Mouse (Mus musculus): ENCODE data around the gene Nfu1. TPM values are rescaled to one million over a fixed set of nuclear protein-coding genes. Genes with fewer than 3 reads are reported as not detected.

Nfu1 gene
- 100 to 1,000 TPM; 125 to 144 (median 141) TPM for polyA plus RNA-seq (2017; shearing (Covaris generic))

- ATAC-seq: no peak
These were observed at the start of gene Nfu1 for GRCm38 (mm10) chr6:87008887-87009286. Gene Nfu1, plus strand, starts transcription at chr6:87009236.

- ATAC-seq: no peak
These were observed 44.9 kb upstream of the Nfu1 start for GRCm38 (mm10) chr6:86963987-86964685.

DNA sequence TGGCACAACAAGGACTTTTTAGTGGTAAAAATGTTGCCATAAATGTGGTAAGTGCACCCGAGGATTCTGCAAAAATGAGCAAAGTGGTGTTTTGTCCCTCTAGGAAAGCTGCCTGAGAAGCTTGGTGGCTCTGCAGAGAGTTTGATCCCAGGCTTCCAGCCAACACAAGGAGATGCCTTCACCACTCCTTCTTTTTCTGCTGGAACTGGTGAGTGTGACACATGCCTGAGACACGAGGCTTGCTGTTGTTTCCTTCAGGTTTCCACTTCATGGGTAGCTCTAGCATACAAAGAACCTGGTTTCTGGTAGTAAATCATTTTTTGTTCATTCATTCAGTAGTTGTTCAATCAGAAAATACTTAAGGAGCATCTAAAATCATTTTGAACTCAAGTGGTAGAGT lies 41.9 kb upstream of the Nfu1 start:
- ATAC-seq: no peak

GRCm38 (mm10) chr6:86973956-86974355 lies 35.1 kb upstream of the Nfu1 start:
- no peak for ATAC-seq

DNA sequence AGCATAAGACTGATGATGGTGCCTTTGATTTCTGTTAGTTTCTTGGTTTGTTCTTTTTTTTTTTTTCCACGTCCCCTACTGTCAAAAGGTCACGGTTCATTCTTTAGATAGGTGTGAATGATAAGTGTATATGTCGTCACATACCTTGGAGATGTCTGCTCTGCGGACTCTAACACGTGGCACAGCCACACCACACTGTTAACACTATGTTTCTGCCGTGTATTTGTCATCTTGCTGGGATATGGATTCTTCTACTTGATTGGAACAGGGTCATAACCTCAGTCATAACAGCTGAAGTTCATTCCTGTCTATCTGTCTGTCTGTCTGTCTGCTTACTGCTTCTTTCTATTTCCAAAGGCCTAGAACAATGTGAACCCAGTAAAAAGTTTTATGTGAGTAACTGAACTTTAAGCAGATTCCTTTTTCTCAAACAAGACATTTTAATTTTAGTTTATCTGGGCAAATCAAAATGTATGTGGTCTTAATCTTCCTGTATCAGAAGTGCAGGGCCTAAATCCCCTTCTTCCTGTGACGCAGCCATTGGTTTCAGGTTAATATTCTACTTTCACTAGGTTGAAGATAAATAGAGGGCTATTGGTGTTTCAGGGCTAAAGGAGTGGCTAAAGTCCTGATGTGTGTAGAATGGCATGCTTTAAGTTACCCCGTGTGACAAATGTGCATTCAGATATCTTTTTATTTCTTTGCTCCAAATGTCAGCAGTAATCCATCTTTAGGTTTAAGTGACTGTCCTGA lies 30.7 kb upstream of the Nfu1 start:
- no peak for ATAC-seq

DNA sequence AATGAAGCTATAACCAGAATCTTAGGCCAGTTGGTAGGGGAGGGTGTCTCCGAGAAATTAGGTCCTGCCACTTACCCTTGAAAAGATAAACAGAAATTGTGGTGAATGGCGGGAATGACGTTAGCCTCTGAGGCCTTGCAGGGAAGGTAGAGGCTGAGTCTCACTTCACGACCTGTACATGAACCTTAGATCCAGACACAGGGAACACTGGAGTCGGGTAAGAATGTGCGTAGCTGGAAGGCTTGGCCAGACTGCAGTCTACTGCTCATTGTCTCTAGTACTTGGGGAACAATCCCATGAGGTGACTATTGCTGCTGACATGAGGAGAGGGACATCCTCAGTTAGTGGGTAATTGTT lies 30.1 kb upstream of the Nfu1 start:
- ATAC-seq: no peak

- no peak for ATAC-seq
These were observed 27.8 kb upstream of the Nfu1 start for GRCm38 (mm10) chr6:86981206-86981605.

DNA sequence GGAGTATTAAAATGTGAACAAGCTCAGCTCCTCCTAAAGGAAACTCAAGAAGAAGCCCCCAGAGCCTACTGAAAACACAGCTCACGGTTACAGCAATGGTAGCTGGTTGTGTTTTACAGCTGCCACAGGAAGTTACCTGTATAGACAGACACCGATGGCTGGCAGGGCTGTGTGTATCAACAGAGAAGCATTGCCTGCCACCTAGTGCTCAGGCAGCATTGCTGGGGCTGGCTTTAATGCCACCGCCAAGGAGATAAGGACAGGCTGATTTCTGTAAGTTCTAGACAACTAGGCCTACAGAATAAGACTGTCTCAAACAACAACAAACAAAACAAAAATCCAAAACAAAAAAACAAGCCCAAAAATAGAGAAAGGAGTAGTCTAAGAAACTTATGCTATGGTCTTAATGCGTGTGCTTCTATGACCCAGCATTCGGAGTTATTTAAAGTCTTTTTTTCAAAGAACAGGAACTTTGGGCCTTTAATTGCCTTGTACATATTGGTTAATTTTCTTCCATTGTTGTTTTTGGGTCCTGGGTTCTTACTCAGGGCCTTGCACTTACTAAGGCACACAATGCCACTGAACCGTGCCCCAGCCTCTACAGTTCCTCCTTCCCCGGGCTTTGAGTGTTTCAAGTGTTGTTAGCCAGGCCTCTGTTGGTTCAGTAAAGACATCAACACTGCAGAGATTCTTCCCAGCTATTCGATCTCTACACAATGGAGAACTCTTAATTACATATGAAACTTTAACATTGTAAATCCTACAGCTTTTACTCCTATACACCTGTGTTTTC lies 23.5 kb upstream of the Nfu1 start:
- no peak for ATAC-seq

DNA sequence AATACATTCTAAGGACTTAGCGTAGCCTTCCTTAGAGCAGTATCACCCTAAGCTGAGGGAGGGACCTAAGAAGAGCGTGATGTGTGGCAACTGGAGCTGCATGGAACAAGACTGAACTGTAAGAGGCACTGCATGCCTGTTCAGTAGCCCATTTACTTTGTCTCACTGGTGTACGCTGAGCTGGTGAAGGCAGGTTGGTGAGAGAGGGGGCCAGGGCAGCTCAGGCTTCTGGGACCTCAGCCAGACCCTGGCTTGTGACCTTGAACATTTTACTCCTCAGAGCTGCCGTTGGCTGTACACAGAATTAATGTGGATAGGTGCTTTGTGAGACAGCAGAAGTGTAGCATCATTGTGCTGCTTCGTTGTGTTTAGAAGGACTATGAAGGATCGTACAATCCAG lies 19.5 kb upstream of the Nfu1 start:
- no peak for ATAC-seq

DNA sequence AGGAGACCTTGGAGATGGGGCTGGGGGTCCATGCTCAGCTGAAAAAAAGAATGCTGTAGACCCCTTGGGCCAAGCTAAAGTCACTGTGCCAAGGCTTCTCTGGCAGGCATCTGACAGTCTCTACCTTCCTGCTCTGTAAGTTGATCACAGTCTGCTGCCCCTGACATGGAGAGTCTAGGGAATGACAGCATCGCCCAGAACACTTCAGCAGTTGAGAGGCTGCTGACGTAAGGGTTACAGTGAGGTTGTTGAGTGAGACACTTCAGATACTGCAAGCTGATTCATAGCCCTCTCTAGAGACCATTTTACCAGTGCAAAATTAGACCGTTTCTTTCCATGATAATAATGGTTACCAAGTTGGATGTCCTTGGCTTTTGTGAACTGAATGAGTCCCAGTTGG lies 18.0 kb upstream of the Nfu1 start:
- ATAC-seq: no peak

DNA sequence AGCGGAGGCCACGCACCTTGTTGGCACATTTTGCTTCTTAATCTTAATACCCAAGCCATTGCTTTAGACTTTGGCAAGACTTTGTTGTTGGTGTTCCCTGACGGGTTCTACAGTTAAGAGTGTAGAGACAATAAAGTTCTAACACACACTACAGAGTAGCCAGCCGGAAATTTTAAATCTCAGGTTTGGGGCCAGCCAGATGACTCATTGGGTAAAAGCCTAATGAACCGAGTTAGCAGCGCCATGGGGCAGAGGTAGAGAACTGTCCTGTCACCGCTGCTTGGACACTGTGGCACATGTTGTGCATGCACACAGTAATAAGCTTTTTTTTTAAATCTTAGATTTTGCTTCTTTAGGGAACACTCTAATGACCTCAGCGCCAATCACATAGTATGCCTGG lies 16.7 kb upstream of the Nfu1 start:
- no peak for ATAC-seq

GRCm38 (mm10) chr6:86994254-86994653 lies 14.8 kb upstream of the Nfu1 start:
- ATAC-seq: no peak

DNA sequence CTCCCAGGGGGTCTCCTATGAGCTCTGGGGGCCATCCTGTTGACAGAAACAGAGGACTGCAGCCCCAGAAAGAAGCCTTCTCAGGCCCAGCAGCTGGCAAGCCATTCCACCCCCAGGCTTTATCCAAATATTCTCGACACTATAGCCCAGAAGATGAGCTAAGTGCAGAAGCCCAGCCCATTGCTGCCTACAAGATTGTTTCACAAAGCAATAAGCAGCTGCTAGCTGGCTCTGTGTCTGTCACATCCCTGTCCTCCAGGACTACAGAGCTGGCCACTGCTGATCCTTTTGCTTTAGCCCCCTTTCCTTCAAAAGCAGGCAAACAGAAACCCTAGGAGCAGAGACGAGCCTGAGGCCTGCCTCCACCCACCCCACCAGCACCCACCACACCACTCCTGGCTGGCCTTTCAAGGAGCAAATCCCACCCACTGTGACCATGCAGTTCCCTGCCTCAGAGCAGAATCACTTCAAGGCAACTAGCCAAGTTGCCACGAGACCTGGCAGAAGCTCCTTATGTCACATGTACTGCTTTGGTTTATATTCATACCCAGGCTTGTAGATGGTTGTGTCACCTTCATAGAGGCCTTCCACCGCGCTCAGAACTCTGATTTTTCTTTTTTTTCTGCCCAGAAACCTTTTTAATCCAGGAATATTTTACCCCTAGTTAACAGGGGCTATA lies 12.3 kb upstream of the Nfu1 start:
- ATAC-seq: no peak

DNA sequence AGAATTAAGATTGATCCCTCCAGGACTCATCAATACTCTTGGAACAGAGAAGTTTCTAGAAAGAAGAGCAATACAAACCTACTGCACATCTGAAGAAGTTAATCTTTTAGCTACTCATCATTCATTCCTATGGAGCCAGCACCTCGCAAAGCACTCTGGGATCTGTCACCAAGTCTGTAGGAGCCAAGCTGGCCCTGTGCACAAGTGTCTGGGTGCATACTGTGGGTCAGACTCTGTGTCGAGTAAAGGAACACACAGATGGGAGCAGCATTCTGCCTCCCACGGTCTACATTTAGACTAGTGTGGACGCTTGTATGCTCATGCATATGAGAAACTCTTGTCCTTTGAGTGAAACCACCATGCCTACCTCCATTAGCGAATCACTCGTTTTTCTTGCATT lies 11.7 kb upstream of the Nfu1 start:
- no peak for ATAC-seq

DNA sequence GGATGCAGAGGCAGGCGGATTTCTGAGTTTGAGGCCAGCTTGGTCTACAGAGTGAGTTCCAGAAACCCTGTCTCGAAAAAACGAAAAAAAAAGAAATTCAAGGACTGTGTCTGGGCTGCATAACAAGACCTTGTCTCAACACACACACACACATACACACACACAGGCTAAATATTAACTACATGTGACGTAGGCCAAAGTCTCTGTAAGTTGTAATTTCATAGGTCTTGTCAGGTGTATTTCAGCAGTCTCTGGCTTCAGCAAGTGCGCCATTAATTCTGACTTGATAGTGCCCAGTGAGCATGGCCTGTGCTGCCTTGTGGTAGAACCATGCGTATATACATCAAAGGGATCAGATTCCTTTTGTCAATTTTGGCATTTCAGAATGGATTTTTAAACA lies 7.0 kb upstream of the Nfu1 start:
- no peak for ATAC-seq

- peak; percentile 73 for ATAC-seq
These were observed 6.4 kb upstream of the Nfu1 start for GRCm38 (mm10) chr6:87002521-87003055.

DNA sequence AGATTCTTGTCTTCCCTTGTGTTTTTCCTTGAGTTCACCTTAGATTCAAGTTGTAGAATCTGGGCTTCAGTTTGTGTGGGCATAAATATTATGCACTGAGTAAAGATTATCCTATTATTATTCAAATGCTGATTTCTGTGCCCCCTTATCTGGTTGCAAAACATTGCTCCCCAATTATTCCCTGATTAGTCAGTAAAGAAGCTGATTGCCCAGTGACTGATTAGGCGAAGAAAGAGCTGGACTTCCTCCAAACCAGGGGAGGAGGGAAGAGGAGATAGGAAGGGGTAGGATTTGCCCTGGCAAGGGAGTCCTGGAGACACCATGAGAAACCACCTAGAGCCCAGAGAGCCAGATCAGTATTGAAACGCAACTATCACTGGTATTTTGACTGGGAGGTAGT lies 4.9 kb upstream of the Nfu1 start:
- ATAC-seq: no peak

- ATAC-seq: no peak
These were observed 3.5 kb upstream of the Nfu1 start for GRCm38 (mm10) chr6:87005577-87005976.

DNA sequence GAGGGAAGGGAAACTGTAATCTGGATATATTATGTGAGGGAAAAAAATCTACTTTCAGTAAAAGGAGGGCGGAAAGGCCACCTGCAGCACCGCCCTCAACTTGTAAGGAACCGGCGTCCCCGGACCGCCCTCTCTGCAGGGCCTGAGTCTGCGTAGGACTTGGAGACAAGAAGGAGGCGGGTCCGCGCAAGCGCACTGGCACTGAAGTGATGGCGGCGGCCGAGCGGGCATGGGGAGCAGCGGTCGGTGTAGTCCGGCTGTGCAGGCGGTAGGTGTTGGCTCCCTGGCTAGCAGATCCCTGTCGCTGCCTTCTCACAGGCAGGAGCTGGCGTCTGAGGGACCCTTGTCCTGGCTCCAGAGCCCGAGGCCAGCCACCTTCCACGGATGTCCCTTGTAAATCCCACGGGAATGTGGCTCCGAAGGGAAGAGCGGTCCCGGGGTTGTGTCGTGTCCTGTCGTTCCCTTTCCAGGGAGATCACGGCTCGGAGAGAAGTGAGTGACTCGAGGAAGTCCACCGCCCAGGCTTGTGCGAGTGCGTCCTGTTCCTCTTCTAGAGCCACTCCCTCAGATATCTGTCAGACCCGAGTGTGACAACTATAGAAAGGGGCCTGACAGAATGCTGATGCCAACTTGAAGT lies 774 bp downstream of the Nfu1 start:
- peak; percentile 98 for ATAC-seq

- peak; percentile 70 for ATAC-seq
These were observed 7.9 kb downstream of the Nfu1 start for GRCm38 (mm10) chr6:87016916-87017315.

- ATAC-seq: no peak
These were observed 9.8 kb downstream of the Nfu1 start for GRCm38 (mm10) chr6:87018874-87019273.

- ATAC-seq: no peak
These were observed 12.8 kb downstream of the Nfu1 start for GRCm38 (mm10) chr6:87021791-87022190.
